Mouse (Mus musculus): ENCODE measurements around the gene Tceanc2.

DNA sequence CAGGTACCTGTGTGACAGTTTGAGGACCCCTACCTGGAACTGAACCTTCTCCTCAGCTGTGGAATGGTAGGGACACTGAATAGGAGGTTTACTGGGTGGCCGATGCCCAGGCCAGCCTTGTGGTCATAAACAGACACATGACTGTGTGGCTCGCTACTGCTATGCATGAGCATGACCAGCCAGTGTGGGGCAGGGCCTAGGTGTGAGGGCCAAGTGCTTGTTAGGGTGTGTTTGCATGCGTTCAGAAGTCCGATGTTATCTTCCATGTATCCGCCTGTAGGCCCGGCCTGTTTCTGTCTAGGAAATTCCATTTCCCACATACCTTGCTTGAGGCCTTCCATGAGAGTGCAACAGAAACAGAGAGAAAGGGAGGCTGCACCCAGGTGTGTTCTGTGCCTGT is 58.2 kb downstream of the Tceanc2 start:
- TF ChIP-seq CTCF (IDR thresholded peaks at IDR 0.05; ENCODE audit: borderline replicate concordance, extremely low read depth, insufficient read depth, insufficient read length) (no peak), POLR2A (IDR thresholded peaks at IDR 0.05; ENCODE audit: borderline replicate concordance, extremely low read depth, insufficient read depth, insufficient read length, poor library complexity, severe bottlenecking) (no peak)

Measured in brain, embryonic 14.5 days (tissue).